Mouse (Mus musculus): Measurements from ENCODE around the gene Syna. TPM values are rescaled to one million over a fixed set of nuclear protein-coding genes. Genes with fewer than 3 reads are reported as not detected.

The Syna gene
- polyA plus RNA-seq, 1 experiment from 2014 or later = not detected

DNA sequence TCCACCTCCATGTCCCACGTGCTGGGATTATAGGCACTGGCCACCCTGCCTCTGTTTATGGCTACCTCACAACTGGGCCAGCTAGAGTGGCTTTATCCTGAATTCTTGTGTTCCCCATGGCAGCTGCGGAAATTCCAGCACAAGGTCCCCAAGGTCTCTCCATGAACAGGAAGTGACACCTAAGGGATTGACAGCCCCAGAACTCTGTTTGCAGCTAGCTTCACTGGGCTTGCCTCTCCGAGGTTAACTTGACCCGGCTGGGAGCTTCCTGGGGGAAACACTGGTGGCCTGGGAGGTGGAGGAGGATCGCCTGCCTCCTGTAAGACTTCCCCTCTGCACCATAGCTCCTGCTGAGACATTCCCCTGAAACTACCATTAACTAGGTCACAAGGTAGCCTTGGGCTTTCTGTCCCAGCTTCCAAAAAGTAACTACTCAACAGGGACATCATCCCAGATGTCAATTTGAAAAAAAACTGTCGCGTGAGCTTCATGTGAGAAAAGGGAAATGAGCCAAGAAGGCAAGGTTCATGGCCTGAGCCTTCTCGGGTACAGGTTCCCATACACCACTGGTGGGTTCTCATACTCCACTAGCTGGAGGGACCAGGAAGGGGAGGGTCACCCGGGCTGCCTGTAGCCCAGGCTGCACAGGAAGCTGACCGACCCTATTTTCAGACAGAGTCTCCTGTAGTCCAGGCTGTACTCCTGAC, 12.7 kb upstream of the Syna start:
- DNase-seq (ENCODE audit: low spot score) = no peak
- WGBS = 32% methylated on average over 10 of the region's 10 CpGs
- H3K9ac ChIP-seq (ENCODE audit: low read length) = peak overlapping the region; percentile 58; the same call in 1 of the 2 replicates
- ATAC-seq (ENCODE audit: insufficient number of reproducible peaks, low FRiP score, low TSS enrichment, low read depth) = peak; percentile 4; the same call in 1 of the 2 replicates
- no peaks in the 10 kb centered on the region for H3K27me3 ChIP-seq (ENCODE audit: control insufficient read depth, insufficient read depth, low read length)
- no peaks in the 10 kb centered on the region for H3K9me3 ChIP-seq (ENCODE audit: control insufficient read depth, low read length)
- peak overlapping the region; percentile 67 for H3K4me2 ChIP-seq (ENCODE audit: low read depth, severe bottlenecking)
- no peaks in the 10 kb centered on the region for H3K36me3 ChIP-seq (ENCODE audit: control insufficient read depth, insufficient read depth, low read length)
- H3K4me1 ChIP-seq (ENCODE audit: control insufficient read depth, insufficient read depth, low read length) = peaks cover 6% of the 10 kb centered on the region
- peak overlapping the region; percentile 64; the same call in 1 of the 2 replicates for H3K27ac ChIP-seq (replicated peaks; ENCODE audit: low read depth, low read length)
- peak overlapping the region; percentile 37; the same call in 1 of the 2 replicates for H3K4me3 ChIP-seq (ENCODE audit: low read depth, low read length)

DNA sequence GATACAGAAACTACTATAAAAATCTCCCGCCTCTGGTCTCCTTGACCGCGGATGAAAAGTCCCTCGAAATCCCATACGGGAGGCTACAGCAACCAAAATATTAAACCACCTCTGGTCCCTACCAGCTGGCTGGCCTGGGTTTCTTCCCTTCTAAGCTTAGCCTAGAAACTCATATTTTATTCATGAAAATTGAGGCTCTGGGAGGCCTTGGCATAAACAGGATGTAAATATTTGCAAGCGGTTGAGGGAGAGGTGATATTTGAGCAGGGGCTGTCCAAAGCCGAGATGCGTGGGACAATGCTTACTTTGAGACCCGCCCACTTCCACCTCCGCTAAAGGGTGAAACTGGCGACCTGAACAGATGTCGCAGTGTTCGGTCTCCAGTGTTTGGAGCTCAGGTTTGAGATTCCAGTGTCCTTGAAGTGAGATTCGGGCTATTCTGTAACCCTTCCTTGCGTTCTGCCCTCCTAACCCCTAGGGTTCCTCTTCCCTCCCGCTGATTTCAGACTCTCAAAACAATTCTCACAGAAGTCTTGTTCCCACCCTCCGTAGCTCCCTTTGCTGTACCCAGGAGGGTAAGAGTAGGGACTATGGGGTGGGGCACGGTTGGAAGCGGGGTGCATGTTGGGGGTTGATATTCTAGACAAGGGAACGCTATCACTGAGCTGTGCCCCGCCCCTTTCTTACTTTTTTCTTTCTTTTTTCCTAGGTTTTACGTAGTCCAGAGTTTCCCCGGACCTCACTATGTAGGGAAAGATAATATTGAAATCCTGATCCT, 11.9 kb upstream of the Syna start:
- Histone ChIP-seq H3K4me3 (ENCODE audit: low read depth, low read length) (peak overlapping the region; percentile 37), H3K36me3 (ENCODE audit: control insufficient read depth, insufficient read depth, low read length) (no peaks in the 10 kb centered on the region), H3K27me3 (ENCODE audit: control insufficient read depth, insufficient read depth, low read length) (no peaks in the 10 kb centered on the region), H3K4me1 (ENCODE audit: control insufficient read depth, insufficient read depth, low read length) (peaks cover 6% of the 10 kb centered on the region), H3K9ac (ENCODE audit: low read length) (peak overlapping the region; percentile 58), H3K27ac (replicated peaks; ENCODE audit: low read depth, low read length) (peak overlapping the region; percentile 64), H3K9me3 (ENCODE audit: control insufficient read depth, low read length) (no peaks in the 10 kb centered on the region), H3K4me2 (ENCODE audit: low read depth, severe bottlenecking) (peak overlapping the region; percentile 67)
- WGBS = 2% methylated on average over 23 of the region's 23 CpGs
- DNase-seq (ENCODE audit: low spot score) = peak; percentile 76
- ATAC-seq (ENCODE audit: insufficient number of reproducible peaks, low FRiP score, low TSS enrichment, low read depth) = peak; percentile 63; the same call in 1 of the 2 replicates

DNA sequence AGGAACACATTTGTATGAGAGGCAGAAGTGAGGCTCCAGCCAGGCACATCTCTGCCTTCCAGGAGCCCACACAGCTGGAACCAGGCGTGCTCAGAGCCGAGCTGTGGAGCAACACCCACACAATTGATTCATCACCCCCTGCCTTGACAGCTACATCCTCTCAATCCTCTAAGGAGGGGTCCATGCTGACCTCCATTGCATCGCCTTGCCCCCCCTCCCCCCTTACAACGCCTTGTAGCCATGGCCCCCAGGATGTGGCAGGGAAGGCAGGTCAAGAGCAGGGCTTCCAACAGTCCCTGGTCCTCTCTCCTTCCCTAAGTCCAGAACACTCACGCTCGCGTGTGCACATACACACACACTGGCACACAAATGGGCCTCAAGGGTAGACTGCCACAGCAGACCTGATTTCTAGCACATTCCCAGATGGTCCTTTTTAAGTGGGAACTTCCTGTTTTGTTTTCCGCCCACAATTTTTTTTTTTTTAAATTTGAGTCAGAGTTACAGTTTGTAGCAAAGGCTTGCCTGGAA, 9.1 kb upstream of the Syna start:
- Histone ChIP-seq H3K9ac (ENCODE audit: low read length) (no peak overlapping the region), H3K27ac (replicated peaks; ENCODE audit: low read depth, low read length) (0 out of 2 replicates have a peak overlapping the region, but pooled peaks have one; percentile 4), H3K4me2 (ENCODE audit: low read depth, severe bottlenecking) (no peak overlapping the region), H3K4me3 (ENCODE audit: low read depth, low read length) (no peak overlapping the region), H3K27me3 (ENCODE audit: control insufficient read depth, insufficient read depth, low read length) (no peaks in the 10 kb centered on the region), H3K36me3 (ENCODE audit: control insufficient read depth, insufficient read depth, low read length) (no peaks in the 10 kb centered on the region), H3K9me3 (ENCODE audit: control insufficient read depth, low read length) (no peaks in the 10 kb centered on the region), H3K4me1 (ENCODE audit: control insufficient read depth, insufficient read depth, low read length) (peaks cover 6% of the 10 kb centered on the region)
- DNase-seq (ENCODE audit: low spot score) (no peak), ATAC-seq (ENCODE audit: insufficient number of reproducible peaks, low FRiP score, low TSS enrichment, low read depth) (no peak)
- 36% methylated on average over 8 of the region's 8 CpGs for WGBS

DNA sequence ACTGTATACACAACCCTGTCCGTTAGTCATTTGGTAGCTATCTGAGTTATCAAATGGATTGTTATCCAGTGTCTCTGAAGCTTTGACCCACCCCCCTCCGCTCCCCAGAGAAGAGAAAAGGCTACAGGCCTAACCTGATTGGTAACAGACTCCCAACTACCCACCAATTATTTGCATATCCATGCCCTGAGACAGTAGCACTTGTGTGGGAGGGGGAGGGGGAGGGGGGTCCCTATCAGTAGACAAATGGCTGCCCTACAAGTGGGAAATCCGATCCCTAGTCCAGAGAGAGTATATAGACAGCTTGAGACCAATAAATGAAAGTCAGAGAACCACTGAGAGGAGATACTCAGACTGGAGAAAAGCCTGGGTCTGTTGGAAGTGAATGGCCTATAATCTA, 8.1 kb upstream of the Syna start:
- ATAC-seq (ENCODE audit: insufficient number of reproducible peaks, low FRiP score, low TSS enrichment, low read depth) (no peak), DNase-seq (ENCODE audit: low spot score) (no peak)
- no peaks in the 10 kb centered on the region for H3K9me3 ChIP-seq (ENCODE audit: control insufficient read depth, low read length)
- no peaks in the 10 kb centered on the region for H3K36me3 ChIP-seq (ENCODE audit: control insufficient read depth, insufficient read depth, low read length)
- H3K4me3 ChIP-seq (ENCODE audit: low read depth, low read length) = no peak overlapping the region
- no peak overlapping the region for H3K27ac ChIP-seq (replicated peaks; ENCODE audit: low read depth, low read length)
- 68% methylated on average over 3 of the region's 3 CpGs for WGBS
- peaks cover 6% of the 10 kb centered on the region for H3K4me1 ChIP-seq (ENCODE audit: control insufficient read depth, insufficient read depth, low read length)
- H3K9ac ChIP-seq (ENCODE audit: low read length) = no peak overlapping the region
- H3K27me3 ChIP-seq (ENCODE audit: control insufficient read depth, insufficient read depth, low read length) = no peaks in the 10 kb centered on the region
- no peak overlapping the region for H3K4me2 ChIP-seq (ENCODE audit: low read depth, severe bottlenecking)

DNA sequence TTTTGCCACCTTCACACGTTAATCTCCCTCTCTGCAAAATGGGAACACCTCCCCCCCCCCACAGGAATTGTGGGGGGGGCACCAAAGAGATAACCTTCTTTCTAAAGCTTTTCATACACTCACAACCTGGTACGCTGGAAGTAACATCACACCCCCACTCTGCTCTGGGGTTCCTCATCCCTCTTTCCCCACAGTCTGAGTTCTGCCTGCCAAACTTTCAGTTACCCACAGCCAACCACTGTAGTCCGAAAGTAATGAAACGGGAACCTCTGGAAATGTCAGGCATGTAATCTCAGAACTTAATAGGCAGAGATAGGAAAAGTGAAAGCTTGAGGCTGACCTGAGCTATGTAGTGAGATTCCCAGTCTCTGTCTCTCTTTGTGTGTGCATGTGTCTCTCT, 7.5 kb upstream of the Syna start:
- H3K4me3 ChIP-seq (ENCODE audit: low read depth, low read length) = no peak overlapping the region
- ATAC-seq (ENCODE audit: insufficient number of reproducible peaks, low FRiP score, low TSS enrichment, low read depth) = no peak
- H3K9me3 ChIP-seq (ENCODE audit: control insufficient read depth, low read length) = no peaks in the 10 kb centered on the region
- no peaks in the 10 kb centered on the region for H3K27me3 ChIP-seq (ENCODE audit: control insufficient read depth, insufficient read depth, low read length)
- WGBS = 87% methylated on average over 4 of the region's 4 CpGs
- no peak overlapping the region for H3K27ac ChIP-seq (replicated peaks; ENCODE audit: low read depth, low read length)
- H3K4me2 ChIP-seq (ENCODE audit: low read depth, severe bottlenecking) = no peak overlapping the region
- no peak overlapping the region for H3K9ac ChIP-seq (ENCODE audit: low read length)
- no peaks in the 10 kb centered on the region for H3K36me3 ChIP-seq (ENCODE audit: control insufficient read depth, insufficient read depth, low read length)
- H3K4me1 ChIP-seq (ENCODE audit: control insufficient read depth, insufficient read depth, low read length) = peaks cover 3% of the 10 kb centered on the region
- no peak for DNase-seq (ENCODE audit: low spot score)

DNA sequence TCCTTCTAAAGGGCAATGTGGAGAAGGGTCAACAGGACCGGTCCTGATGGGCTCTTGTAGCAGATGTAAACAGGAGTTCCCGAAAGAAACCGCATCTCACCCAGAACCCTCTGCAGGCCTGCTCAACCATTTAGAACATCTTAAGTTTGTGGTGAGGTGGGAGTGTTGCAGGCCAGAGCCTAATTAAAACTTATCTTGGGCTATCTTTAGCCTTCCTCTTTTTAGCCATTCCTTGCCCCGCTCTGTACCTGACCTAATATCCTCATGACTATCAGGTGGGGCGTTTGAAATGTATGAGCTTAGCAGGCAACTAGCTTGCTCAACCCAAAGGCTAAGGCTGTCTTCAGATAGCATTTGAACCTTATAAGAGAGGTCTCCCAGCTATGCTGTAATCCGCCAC, 5.7 kb upstream of the Syna start:
- H3K27ac ChIP-seq (replicated peaks; ENCODE audit: low read depth, low read length) = no peak overlapping the region
- 85% methylated on average over 6 of the region's 6 CpGs for WGBS
- no peak overlapping the region for H3K9ac ChIP-seq (ENCODE audit: low read length)
- H3K4me1 ChIP-seq (ENCODE audit: control insufficient read depth, insufficient read depth, low read length) = peaks cover 3% of the 10 kb centered on the region; the same call in 1 of the 2 replicates
- DNase-seq (ENCODE audit: low spot score) (no peak), ATAC-seq (ENCODE audit: insufficient number of reproducible peaks, low FRiP score, low TSS enrichment, low read depth) (no peak)
- H3K4me3 ChIP-seq (ENCODE audit: low read depth, low read length) = no peak overlapping the region
- no peaks in the 10 kb centered on the region for H3K36me3 ChIP-seq (ENCODE audit: control insufficient read depth, insufficient read depth, low read length)
- H3K4me2 ChIP-seq (ENCODE audit: low read depth, severe bottlenecking) = no peak overlapping the region
- H3K27me3 ChIP-seq (ENCODE audit: control insufficient read depth, insufficient read depth, low read length) = no peaks in the 10 kb centered on the region
- H3K9me3 ChIP-seq (ENCODE audit: control insufficient read depth, low read length) = no peaks in the 10 kb centered on the region

DNA sequence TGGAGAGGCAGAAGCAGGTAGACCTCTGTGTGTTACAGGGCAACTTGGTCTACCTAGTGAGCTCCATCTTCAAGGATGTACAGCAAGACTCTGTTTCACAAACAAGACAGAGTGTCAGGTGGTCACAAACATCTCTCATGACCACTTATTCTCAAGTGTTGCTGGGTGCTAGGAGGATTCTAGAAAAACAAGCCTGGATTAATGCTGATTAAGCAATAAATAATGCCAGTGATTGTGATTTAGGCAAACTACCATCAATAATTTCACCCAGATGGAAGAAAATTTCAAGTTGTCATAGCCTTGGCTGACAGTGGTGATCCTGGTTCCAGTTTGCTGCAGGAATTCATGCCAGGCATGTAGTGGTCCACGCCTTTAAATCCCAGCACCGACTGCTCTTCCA, 4.3 kb upstream of the Syna start:
- no peak overlapping the region for H3K4me3 ChIP-seq (ENCODE audit: low read depth, low read length)
- H3K4me1 ChIP-seq (ENCODE audit: control insufficient read depth, insufficient read depth, low read length) = peaks cover 3% of the 10 kb centered on the region; the same call in 1 of the 2 replicates
- ATAC-seq (ENCODE audit: insufficient number of reproducible peaks, low FRiP score, low TSS enrichment, low read depth) (no peak), DNase-seq (ENCODE audit: low spot score) (no peak)
- WGBS = 98% methylated on average over 2 of the region's 2 CpGs
- no peaks in the 10 kb centered on the region for H3K9me3 ChIP-seq (ENCODE audit: control insufficient read depth, low read length)
- no peak overlapping the region for H3K9ac ChIP-seq (ENCODE audit: low read length)
- no peak overlapping the region for H3K27ac ChIP-seq (replicated peaks; ENCODE audit: low read depth, low read length)
- no peak overlapping the region for H3K4me2 ChIP-seq (ENCODE audit: low read depth, severe bottlenecking)
- H3K36me3 ChIP-seq (ENCODE audit: control insufficient read depth, insufficient read depth, low read length) = no peaks in the 10 kb centered on the region
- no peaks in the 10 kb centered on the region for H3K27me3 ChIP-seq (ENCODE audit: control insufficient read depth, insufficient read depth, low read length)

DNA sequence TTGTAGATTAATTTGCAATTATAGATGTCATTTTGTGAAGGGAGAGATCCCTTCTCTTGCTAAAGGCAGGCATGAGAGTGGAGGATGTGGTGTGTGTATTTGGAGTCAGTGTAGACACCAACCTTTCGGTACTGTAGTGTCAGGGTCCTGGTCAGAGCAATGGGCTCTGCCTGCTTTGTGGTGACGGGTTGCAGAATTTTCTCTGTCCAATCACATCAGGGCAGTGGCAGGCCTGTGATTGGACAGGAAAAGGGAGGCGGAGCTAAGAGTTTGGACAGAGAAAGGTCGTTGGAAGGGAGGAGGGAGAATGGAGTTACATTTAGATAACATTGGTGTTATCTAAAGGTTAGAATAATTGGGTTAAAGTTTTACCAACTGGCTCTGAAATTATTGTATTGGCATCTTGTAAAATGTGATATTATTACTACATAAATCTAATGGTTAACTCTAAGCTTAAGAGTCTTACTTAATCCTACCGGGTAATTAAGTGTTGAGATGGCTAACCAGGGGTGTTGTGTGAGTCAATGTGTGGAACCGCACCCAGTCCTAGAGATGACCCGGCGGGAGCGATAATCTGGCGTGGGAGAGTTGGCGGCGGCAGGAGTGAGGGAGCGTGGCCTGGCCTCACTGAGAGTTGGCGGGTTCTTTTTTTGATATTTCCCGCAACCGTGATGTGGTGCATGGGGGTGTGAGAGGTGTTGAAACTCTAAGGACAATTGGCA, 640 bp upstream of the Syna start:
- WGBS = 79% methylated on average over 16 of the region's 16 CpGs
- Histone ChIP-seq H3K27ac (replicated peaks; ENCODE audit: low read depth, low read length) (no peak overlapping the region), H3K4me1 (ENCODE audit: control insufficient read depth, insufficient read depth, low read length) (0 out of 2 replicates have a peak, but pooled peaks cover 2% of the 10 kb centered on the region), H3K9ac (ENCODE audit: low read length) (no peak overlapping the region), H3K36me3 (ENCODE audit: control insufficient read depth, insufficient read depth, low read length) (no peaks in the 10 kb centered on the region), H3K4me3 (ENCODE audit: low read depth, low read length) (no peak overlapping the region), H3K4me2 (ENCODE audit: low read depth, severe bottlenecking) (no peak overlapping the region), H3K9me3 (ENCODE audit: control insufficient read depth, low read length) (no peaks in the 10 kb centered on the region; the same call in 1 of the 2 replicates), H3K27me3 (ENCODE audit: control insufficient read depth, insufficient read depth, low read length) (no peaks in the 10 kb centered on the region)
- no peak for ATAC-seq (ENCODE audit: insufficient number of reproducible peaks, low FRiP score, low TSS enrichment, low read depth)
- DNase-seq (ENCODE audit: low spot score) = no peak
